Mouse (Mus musculus): ENCODE results near the gene Olfr131.
"Not testable (repeated sequence)": the region's sequence is repeated elsewhere in the genome, so short reads cannot be mapped to it uniquely, and the experiment has no call there.

Gene Olfr131

DNA sequence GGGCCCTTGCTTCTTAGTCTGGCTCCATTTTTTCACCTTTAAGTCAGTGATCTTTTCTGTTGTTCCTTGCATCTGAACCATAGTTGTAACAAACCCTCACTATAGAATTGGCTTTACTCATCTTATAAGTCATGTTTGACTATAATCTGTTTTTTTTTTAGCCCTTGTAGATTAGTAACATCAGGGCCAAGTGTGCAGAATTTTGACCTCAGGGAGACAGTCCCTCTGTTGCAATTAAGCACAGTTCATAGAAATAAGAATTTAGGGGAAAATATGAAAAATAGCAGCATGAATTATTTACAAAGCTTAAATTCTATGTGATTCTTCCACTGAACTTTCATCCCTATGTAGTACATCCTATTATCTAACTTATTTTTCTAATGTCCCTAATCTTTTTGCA, at the start of gene Olfr131:
Gene Olfr131, minus strand, starts transcription at position 101 of the 400 bp plus-strand sequence.
- DNase-seq, result no peak

DNA sequence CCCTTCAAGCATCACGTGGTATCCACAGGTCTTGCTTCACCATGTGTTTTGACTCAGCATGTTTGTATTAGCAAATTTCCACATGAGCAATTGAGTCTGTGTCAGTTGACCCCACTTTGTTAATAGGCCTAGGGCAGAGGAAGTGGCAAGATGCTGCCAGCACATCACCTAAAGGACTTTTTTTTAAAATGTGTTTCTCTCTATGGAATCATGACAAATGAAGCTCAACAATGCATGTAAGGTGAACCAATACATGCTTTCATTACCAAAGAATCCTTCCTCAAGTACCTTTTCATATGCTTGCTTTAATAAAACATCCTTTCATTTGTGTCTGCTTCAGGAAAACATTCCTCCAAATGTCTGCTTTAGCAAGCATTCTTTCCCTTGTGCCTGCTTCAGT, 45.9 kb upstream of the Olfr131 start, which contains the start of gene Olfr132:
Gene Olfr132, minus strand, starts transcription at position 101 of the 400 bp plus-strand sequence.
- no peak for DNase-seq

DNA sequence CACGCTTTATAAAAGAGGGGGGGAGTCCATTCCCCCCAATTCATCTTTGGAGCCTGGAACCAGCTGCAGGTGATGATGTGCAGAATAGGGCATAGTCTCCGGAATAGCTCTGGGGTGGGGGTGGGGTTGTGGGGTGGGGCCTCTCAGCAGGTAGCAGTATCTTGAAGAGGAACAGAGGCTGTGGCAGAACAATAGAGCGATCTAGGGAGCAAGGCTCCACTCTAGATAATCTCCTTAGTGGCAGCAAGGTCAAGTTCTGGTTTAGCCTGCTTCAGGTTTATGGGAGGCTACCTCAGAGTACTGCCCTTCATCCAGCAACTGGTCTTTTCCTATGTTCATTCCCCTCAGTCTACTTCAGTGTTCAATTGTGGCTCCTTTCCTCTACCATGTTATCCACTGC, 36.9 kb upstream of the Olfr131 start:
- not testable (repeated sequence) for DNase-seq

DNA sequence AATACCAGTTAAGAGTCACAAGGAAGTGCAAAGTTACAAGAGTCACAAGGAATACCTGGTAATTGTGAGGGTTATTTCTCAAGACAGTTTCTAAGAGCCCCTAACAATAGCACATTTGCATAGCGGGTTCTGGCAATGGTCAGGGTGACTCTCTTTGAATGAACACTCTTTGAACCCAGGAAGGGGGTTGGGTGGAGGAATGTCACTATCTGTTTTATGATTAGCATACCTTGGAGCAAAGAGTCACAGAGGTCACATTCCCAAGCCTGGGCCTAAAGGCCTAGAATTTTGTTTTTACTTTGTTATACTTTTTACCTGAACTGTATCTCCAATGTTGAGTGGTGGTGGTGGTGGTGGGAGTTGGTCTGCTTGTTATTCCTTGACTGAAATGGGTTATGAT, 35.7 kb upstream of the Olfr131 start:
- DNase-seq, result not testable (repeated sequence)

DNA sequence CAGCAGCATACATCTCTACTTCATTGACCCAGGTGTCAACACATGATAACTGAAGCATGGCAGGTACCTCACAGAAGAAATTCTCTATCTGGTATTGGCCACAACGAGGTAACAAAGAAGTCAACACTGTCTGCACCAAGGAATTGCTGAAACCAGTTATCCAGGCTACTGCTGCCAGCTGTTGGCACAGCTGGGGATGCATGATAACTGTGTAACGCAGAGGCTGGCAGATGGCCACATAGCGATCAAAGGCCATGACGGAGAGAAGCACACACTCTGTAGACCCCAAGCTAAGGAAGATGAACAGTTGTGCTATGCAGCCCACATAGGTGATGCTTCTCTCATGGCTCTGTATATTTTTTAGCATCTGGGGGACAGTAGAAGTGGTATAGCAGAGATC, 6.1 kb downstream of the Olfr131 start:
- no peak for DNase-seq

DNA sequence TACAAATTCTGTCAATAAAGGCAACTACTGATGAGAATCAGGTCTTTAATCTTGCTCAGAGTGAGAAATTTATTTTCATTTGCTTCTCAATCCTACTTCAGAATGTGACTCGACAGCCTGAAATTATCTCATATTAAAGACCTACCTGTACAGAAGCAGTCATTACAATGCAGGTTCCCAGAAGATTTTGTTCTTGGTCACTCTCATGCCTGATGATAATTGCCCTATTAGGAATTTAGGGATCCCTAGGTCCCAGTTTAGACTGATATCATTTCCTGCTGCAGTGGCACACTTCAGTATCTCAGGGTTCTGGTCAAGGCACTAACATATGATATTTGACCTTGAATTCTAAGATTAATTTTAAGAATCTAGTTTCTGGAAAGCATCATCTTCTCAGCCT, 24.9 kb downstream of the Olfr131 start, which contains the start of gene Olfr130:
Gene Olfr130, plus strand, starts transcription at position 301 of the 400 bp plus-strand sequence.
- DNase-seq, result no peak

DNA sequence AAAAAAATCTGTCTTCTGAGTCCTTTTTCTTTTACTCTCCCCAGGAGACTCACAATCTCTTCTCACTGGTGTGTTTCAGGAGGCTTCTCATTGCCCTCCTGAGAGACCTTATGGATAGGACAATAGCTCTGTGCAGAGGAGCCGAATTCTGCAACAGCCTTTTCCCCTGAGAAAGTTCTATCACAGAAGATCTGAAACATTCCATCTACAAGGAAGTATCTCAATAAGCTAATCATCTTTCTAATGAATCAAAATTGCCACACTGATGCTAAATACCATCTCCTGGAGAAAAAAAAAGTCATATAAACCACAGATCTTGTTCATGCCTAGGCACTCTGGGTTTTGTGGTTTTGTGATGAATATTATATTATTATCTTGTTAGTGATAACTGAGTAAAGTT, 28.5 kb downstream of the Olfr131 start, which contains the start of gene Olfr129:
Gene Olfr129, minus strand, starts transcription at position 101 of the 400 bp plus-strand sequence.
- DNase-seq, result no peak
